Mouse (Mus musculus) gastrocnemius, adult 18-20 months (tissue): ENCODE measurements around the gene Uba52. TPM values are rescaled to one million over a fixed set of nuclear protein-coding genes. Genes with fewer than 3 reads are reported as not detected.
A peak's percentile ranks its signal among the peaks of the same experiment; 100 is the strongest.

Experiments used
- DNase-seq: peaks from one replicate; pipeline ENCODE4 v3.0.0; 2021; ENCODE audit warnings: low spot score
- total RNA-seq, 2 experiments: library from RNA; stranded (reverse); gene quantifications; 2 replicates each; pipeline ENCODE4 v1.2.3; 2021

The Uba52 gene
- total RNA-seq, 2 experiments from 2014 or later, result 841 to 913 TPM

- no peak for DNase-seq
Measured at GRCm38 (mm10) chr8:70486941-70487520, 23.6 kb downstream of the Uba52 start, which contains the start of gene Tmem59l. Tmem59l (minus strand) TSS chr8:70487358.

- DNase-seq, result no peak
Measured at GRCm38 (mm10) chr8:70486191-70486681, 24.4 kb downstream of the Uba52 start.

- DNase-seq, result no peak
Measured at GRCm38 (mm10) chr8:70482943-70483342, 27.7 kb downstream of the Uba52 start.

GRCm38 (mm10) chr8:70481908-70482307, 28.7 kb downstream of the Uba52 start:
- DNase-seq, result no peak

- no peak for DNase-seq
Measured at GRCm38 (mm10) chr8:70477269-70477982, 33.2 kb downstream of the Uba52 start.

GRCm38 (mm10) chr8:70476333-70477268, 34.0 kb downstream of the Uba52 start, which contains the start of gene Klhl26:
Klhl26 (minus strand) TSS chr8:70476968.
- peak; percentile 97 for DNase-seq

GRCm38 (mm10) chr8:70471856-70472255, 38.7 kb downstream of the Uba52 start:
- DNase-seq, result no peak

- DNase-seq, result no peak
Measured at GRCm38 (mm10) chr8:70469938-70470337, 40.7 kb downstream of the Uba52 start.

- DNase-seq, result no peak
Measured at GRCm38 (mm10) chr8:70469295-70469916, 41.2 kb downstream of the Uba52 start.

- DNase-seq, result no peak
Measured at GRCm38 (mm10) chr8:70468733-70469132, 41.9 kb downstream of the Uba52 start.

- no peak for DNase-seq
Measured at GRCm38 (mm10) chr8:70467907-70468306, 42.7 kb downstream of the Uba52 start.

GRCm38 (mm10) chr8:70467229-70467725, 43.3 kb downstream of the Uba52 start:
- DNase-seq, result peak; percentile 43

GRCm38 (mm10) chr8:70466771-70467170, 43.8 kb downstream of the Uba52 start:
- DNase-seq, result peak; percentile 82

GRCm38 (mm10) chr8:70466305-70466704, 44.3 kb downstream of the Uba52 start:
- no peak for DNase-seq

GRCm38 (mm10) chr8:70465701-70466100, 44.9 kb downstream of the Uba52 start:
- no peak for DNase-seq

GRCm38 (mm10) chr8:70464162-70464561, 46.4 kb downstream of the Uba52 start:
- no peak for DNase-seq

GRCm38 (mm10) chr8:70463306-70463705, 47.3 kb downstream of the Uba52 start:
- peak; percentile 55 for DNase-seq

- DNase-seq, result peak; percentile 54
Measured at GRCm38 (mm10) chr8:70462516-70462813, 48.1 kb downstream of the Uba52 start.

- DNase-seq, result no peak
Measured at GRCm38 (mm10) chr8:70461765-70462515, 48.7 kb downstream of the Uba52 start.

GRCm38 (mm10) chr8:70460606-70461005, 50.0 kb downstream of the Uba52 start:
- no peak for DNase-seq

- no peak for DNase-seq
Measured at GRCm38 (mm10) chr8:70460199-70460598, 50.4 kb downstream of the Uba52 start.
